17 mouse cellular contexts compared by ENCODE assay signal in genomic region chr11:35878559-35878897, GRCm38 (mm10). TPM values are rescaled to one million over a fixed set of nuclear protein-coding genes. Genes with fewer than 3 reads are reported as not detected.
DNase-seq lines count a peak whose midpoint lies in the region; ATAC-seq and TF ChIP-seq lines count a peak whose summit lies in the region.
"Had no signal": no experiment of that assay in that cellular context is flagged by ENCODE, and none has a peak within 500 bp of the region (broad histone marks: within the 10 kb centered on the region; RNA-seq: fewer than 3 reads in every experiment).

No protein-coding gene starts in this region.

- no peak for TF ChIP-seq CTCF in embryonic fibroblast, embryonic 13.5 days (IDR thresholded peaks at IDR 0.05; ENCODE audit: borderline replicate concordance, insufficient read depth, low read length)

- H3K4me1 ChIP-seq in midbrain, embryonic 10.5 days, result peaks cover 53% of the 10 kb centered on the region
- H3K4me1 ChIP-seq in midbrain, embryonic 11.5 days (ENCODE audit: control insufficient read depth, insufficient read depth, low read length), result peaks cover 25% of the 10 kb centered on the region
- peaks cover 12% of the 10 kb centered on the region; the same call in 1 of the 2 replicates for H3K4me1 ChIP-seq in embryonic fibroblast, embryonic 13.5 days (ENCODE audit: control insufficient read depth, insufficient read depth, low read length)
- peaks cover 10% of the 10 kb centered on the region; the same call in 1 of the 2 replicates for H3K4me1 ChIP-seq in hindbrain, embryonic 11.5 days (replicated peaks; ENCODE audit: control insufficient read depth, insufficient read depth, low read length)
- H3K4me1 ChIP-seq in midbrain, embryonic 16.5 days (ENCODE audit: control insufficient read depth, insufficient read depth, low read length), result peaks cover 18% of the 10 kb centered on the region
- H3K4me1 ChIP-seq: liver, embryonic 13.5 days; stomach, embryonic 15.5 days had no signal

- DNase-seq in midbrain, embryonic 10.5 days (ENCODE audit: low spot score), result no peak
- DNase-seq in midbrain, embryonic 11.5 days (ENCODE audit: low spot score, missing footprints), result no peak
- peak; percentile 16 for DNase-seq in hindbrain, embryonic 11.5 days (ENCODE audit: low spot score)
- DNase-seq in thymus, postnatal 36 days, result no peak
- no peak for DNase-seq in urinary bladder, postnatal 36 days (ENCODE audit: low spot score in 2 of 2)
- DNase-seq in layer of hippocampus, adult 9-10 months (ENCODE audit: low spot score), result no peak
- DNase-seq: liver, embryonic 13.5 days; lung, postnatal 10 days; spleen, adult 18-20 months; thymus, postnatal 14 days had no signal

- no peak overlapping the region for H3K4me3 ChIP-seq in midbrain, embryonic 10.5 days
- no peak overlapping the region for H3K4me3 ChIP-seq in midbrain, embryonic 11.5 days (ENCODE audit: low read depth, low read length)
- H3K4me3 ChIP-seq in embryonic fibroblast, embryonic 13.5 days (ENCODE audit: insufficient read depth, low read length), result no peak overlapping the region
- H3K4me3 ChIP-seq in hindbrain, embryonic 11.5 days (ENCODE audit: low read depth, low read length), result no peak overlapping the region
- no peak overlapping the region for H3K4me3 ChIP-seq in midbrain, embryonic 16.5 days (ENCODE audit: low read depth, low read length)
- H3K4me3 ChIP-seq: embryonic facial prominence, embryonic 12.5 days; heart, embryonic 15.5 days; liver, embryonic 13.5 days; stomach, embryonic 15.5 days had no signal

- H3K9ac ChIP-seq in midbrain, embryonic 11.5 days (ENCODE audit: low read length), result no peak overlapping the region
- H3K9ac ChIP-seq in hindbrain, embryonic 11.5 days (ENCODE audit: low read depth, low read length), result no peak overlapping the region
- H3K9ac ChIP-seq in midbrain, embryonic 16.5 days (ENCODE audit: low read depth, low read length), result no peak overlapping the region
- H3K9ac ChIP-seq: embryonic facial prominence, embryonic 12.5 days; heart, embryonic 15.5 days; liver, embryonic 13.5 days; stomach, embryonic 15.5 days had no signal

- H3K9me3 ChIP-seq in midbrain, embryonic 10.5 days (replicated peaks), result no peaks in the 10 kb centered on the region
- H3K9me3 ChIP-seq in midbrain, embryonic 11.5 days (ENCODE audit: control insufficient read depth, low read length), result no peaks in the 10 kb centered on the region
- H3K9me3 ChIP-seq in hindbrain, embryonic 11.5 days (ENCODE audit: control insufficient read depth, low read length), result no peaks in the 10 kb centered on the region
- H3K9me3 ChIP-seq in midbrain, embryonic 16.5 days (replicated peaks; ENCODE audit: control insufficient read depth, low read length, poor library complexity, severe bottlenecking), result no peaks in the 10 kb centered on the region
- H3K9me3 ChIP-seq: embryonic facial prominence, embryonic 12.5 days; heart, embryonic 15.5 days; liver, embryonic 13.5 days; stomach, embryonic 15.5 days had no signal

- H3K4me2 ChIP-seq in midbrain, embryonic 11.5 days, result no peak overlapping the region
- no peak overlapping the region for H3K4me2 ChIP-seq in hindbrain, embryonic 11.5 days (replicated peaks; ENCODE audit: low read depth, low read length)
- no peak overlapping the region for H3K4me2 ChIP-seq in midbrain, embryonic 16.5 days (ENCODE audit: low read length)
- H3K4me2 ChIP-seq: embryonic facial prominence, embryonic 12.5 days; heart, embryonic 15.5 days; liver, embryonic 13.5 days; stomach, embryonic 15.5 days had no signal

- no peak for ATAC-seq in midbrain, embryonic 11.5 days (ENCODE audit: low FRiP score)
- ATAC-seq in hindbrain, embryonic 11.5 days (ENCODE audit: low FRiP score), result no peak
- no peak for ATAC-seq in midbrain, embryonic 16.5 days
- ATAC-seq: inflammation-experienced regulatory T-cells, adult 6 months had no signal

- 63% methylated on average over 4 of the region's 4 CpGs for WGBS in midbrain, embryonic 10.5 days
- WGBS in midbrain, embryonic 11.5 days, result 65% methylated on average over 4 of the region's 4 CpGs
- 42% methylated on average over 4 of the region's 4 CpGs for WGBS in hindbrain, embryonic 11.5 days
- 35% methylated on average over 4 of the region's 4 CpGs for WGBS in midbrain, embryonic 16.5 days

- peaks cover 35% of the 10 kb centered on the region for H3K27me3 ChIP-seq in midbrain, embryonic 10.5 days (ENCODE audit: low read depth, poor library complexity, severe bottlenecking)
- H3K27me3 ChIP-seq in midbrain, embryonic 11.5 days (ENCODE audit: control insufficient read depth, insufficient read depth, low read length), result peaks cover 5% of the 10 kb centered on the region; the same call in 1 of the 2 replicates
- no peaks in the 10 kb centered on the region for H3K27me3 ChIP-seq in hindbrain, embryonic 11.5 days (ENCODE audit: control insufficient read depth, insufficient read depth, low read length)
- H3K27me3 ChIP-seq in midbrain, embryonic 16.5 days (ENCODE audit: control insufficient read depth, insufficient read depth, low read depth, low read length), result no peaks in the 10 kb centered on the region
- H3K27me3 ChIP-seq: CH12.LX; heart, embryonic 15.5 days; liver, embryonic 13.5 days; stomach, embryonic 15.5 days had no signal

- H3K27ac ChIP-seq in midbrain, embryonic 10.5 days (replicated peaks), result peak overlapping the region; percentile 63
- H3K27ac ChIP-seq in midbrain, embryonic 11.5 days (ENCODE audit: low read depth, low read length), result no peak overlapping the region
- peak overlapping the region; percentile 58; the same call in 1 of the 2 replicates for H3K27ac ChIP-seq in embryonic fibroblast, embryonic 13.5 days (ENCODE audit: insufficient read depth, low read length)
- H3K27ac ChIP-seq in hindbrain, embryonic 11.5 days (ENCODE audit: low read depth, low read length), result peak overlapping the region; percentile 70
- H3K27ac ChIP-seq in midbrain, embryonic 16.5 days (ENCODE audit: low read length), result peak overlapping the region; percentile 32; the same call in 1 of the 2 replicates
- H3K27ac ChIP-seq: heart, embryonic 15.5 days; liver, embryonic 13.5 days; stomach, embryonic 15.5 days had no signal

- TF ChIP-seq POLR2A in embryonic fibroblast, embryonic 13.5 days (IDR thresholded peaks at IDR 0.05; ENCODE audit: low read depth, low read length), result no peak

- H3K36me3 ChIP-seq in midbrain, embryonic 10.5 days, result peaks cover 58% of the 10 kb centered on the region
- 0 out of 2 replicates have a peak, but pooled peaks cover 2% of the 10 kb centered on the region for H3K36me3 ChIP-seq in midbrain, embryonic 11.5 days (ENCODE audit: control insufficient read depth, insufficient read depth, low read length)
- H3K36me3 ChIP-seq in hindbrain, embryonic 11.5 days (ENCODE audit: control insufficient read depth, insufficient read depth, low read length), result no peaks in the 10 kb centered on the region
- peaks cover 11% of the 10 kb centered on the region for H3K36me3 ChIP-seq in midbrain, embryonic 16.5 days (ENCODE audit: control insufficient read depth, insufficient read depth, low read length)
- H3K36me3 ChIP-seq: embryonic facial prominence, embryonic 12.5 days; heart, embryonic 15.5 days; liver, embryonic 13.5 days; stomach, embryonic 15.5 days had no signal

RNA-seq across cellular contexts. Expression of gene Rars, which starts 44.2 kb away (rescaled TPM):
- 105 and 118 TPM in 2 replicates for polyA plus RNA-seq in midbrain, embryonic 10.5 days (2016; fragmentation: Nextera tagmentation; extraction: Ambion mirVana)
- 116 and 122 TPM in 2 replicates for polyA plus RNA-seq in midbrain, embryonic 11.5 days (2014; fragmentation: Nextera tagmentation; extraction: Ambion mirVana)
- polyA plus RNA-seq in embryonic fibroblast, embryonic 13.5 days (2011; ENCODE audit: insufficient read length, low read depth, missing spikeins), result 159 and 181 TPM in 2 replicates
- polyA plus RNA-seq in hindbrain, embryonic 11.5 days (2014; fragmentation: Nextera tagmentation; extraction: Ambion mirVana), result 106 and 116 TPM in 2 replicates
- 70.2 and 71.9 TPM in 2 replicates for polyA plus RNA-seq in midbrain, embryonic 16.5 days (2015; fragmentation: Nextera tagmentation; extraction: Ambion mirVana)
